Mouse (Mus musculus): ENCODE results near the gene Acbd3. TPM values are rescaled to one million over a fixed set of nuclear protein-coding genes. Genes with fewer than 3 reads are reported as not detected.
A peak's percentile ranks its signal among the peaks of the same experiment; 100 is the strongest.

Gene Acbd3
- polyA plus RNA-seq (2012; rRNA removed) = 27.2 and 28.1 TPM in 2 replicates

- Histone ChIP-seq H3K27me3 (ENCODE audit: control insufficient read depth, insufficient read depth, low read length) (no peaks in the 10 kb centered on the region), H3K4me3 (replicated peaks; ENCODE audit: insufficient read depth, low read depth, low read length) (peak within 1 kb of the TSS; percentile 96), H3K4me1 (ENCODE audit: control insufficient read depth, insufficient read depth, low read length) (peaks cover 3% of the 10 kb centered on the region; the same call in 1 of the 2 replicates), H3K27ac (ENCODE audit: insufficient read depth, low read length) (peak within 1 kb of the TSS; percentile 79)
- peak; percentile 88 to 89 for DNase-seq
- under 1% methylated on average over 52 of the region's 52 CpGs for WGBS
- TF ChIP-seq POLR2A (IDR thresholded peaks at IDR 0.05; ENCODE audit: borderline replicate concordance, insufficient read depth, low read length) = peak; percentile 77
- no peak for TF ChIP-seq CTCF (IDR thresholded peaks at IDR 0.05; ENCODE audit: borderline replicate concordance, insufficient read depth, low read depth, low read length)
These were observed at the start of gene Acbd3 for GRCm38 (mm10) chr1:180725704-180726179. Gene Acbd3, plus strand, starts transcription at chr1:180726043.

DNA sequence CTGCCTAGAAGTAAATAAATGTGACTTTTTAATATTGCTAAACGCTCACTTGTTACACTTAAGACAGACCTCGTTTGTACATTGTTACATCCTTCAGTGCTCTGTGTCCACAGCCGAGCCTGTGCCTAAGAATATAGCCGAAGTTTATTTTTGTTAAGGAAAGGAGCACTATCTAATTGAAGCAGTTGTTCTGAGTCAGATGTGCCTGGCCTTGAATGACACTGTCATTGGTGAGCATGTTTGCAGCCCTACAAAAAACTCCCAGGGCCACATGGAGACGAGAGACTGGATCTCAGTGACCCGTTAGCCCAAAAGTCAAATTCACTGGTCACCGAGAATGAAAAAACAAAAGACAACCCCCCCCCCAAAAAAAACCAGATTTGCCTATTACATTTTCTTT is 34.6 kb upstream of the Acbd3 start:
- WGBS = 90% methylated on average over 7 of the region's 7 CpGs
- Histone ChIP-seq H3K27me3 (ENCODE audit: control insufficient read depth, insufficient read depth, low read length) (no peaks in the 10 kb centered on the region; the same call in 1 of the 2 replicates), H3K27ac (ENCODE audit: insufficient read depth, low read length) (no peak overlapping the region), H3K4me1 (ENCODE audit: control insufficient read depth, insufficient read depth, low read length) (no peaks in the 10 kb centered on the region), H3K4me3 (replicated peaks; ENCODE audit: insufficient read depth, low read depth, low read length) (no peak overlapping the region)
- no peak for DNase-seq
- no peak for TF ChIP-seq POLR2A (IDR thresholded peaks at IDR 0.05; ENCODE audit: borderline replicate concordance, insufficient read depth, low read length)
- TF ChIP-seq CTCF (IDR thresholded peaks at IDR 0.05; ENCODE audit: borderline replicate concordance, insufficient read depth, low read depth, low read length) = no peak

DNA sequence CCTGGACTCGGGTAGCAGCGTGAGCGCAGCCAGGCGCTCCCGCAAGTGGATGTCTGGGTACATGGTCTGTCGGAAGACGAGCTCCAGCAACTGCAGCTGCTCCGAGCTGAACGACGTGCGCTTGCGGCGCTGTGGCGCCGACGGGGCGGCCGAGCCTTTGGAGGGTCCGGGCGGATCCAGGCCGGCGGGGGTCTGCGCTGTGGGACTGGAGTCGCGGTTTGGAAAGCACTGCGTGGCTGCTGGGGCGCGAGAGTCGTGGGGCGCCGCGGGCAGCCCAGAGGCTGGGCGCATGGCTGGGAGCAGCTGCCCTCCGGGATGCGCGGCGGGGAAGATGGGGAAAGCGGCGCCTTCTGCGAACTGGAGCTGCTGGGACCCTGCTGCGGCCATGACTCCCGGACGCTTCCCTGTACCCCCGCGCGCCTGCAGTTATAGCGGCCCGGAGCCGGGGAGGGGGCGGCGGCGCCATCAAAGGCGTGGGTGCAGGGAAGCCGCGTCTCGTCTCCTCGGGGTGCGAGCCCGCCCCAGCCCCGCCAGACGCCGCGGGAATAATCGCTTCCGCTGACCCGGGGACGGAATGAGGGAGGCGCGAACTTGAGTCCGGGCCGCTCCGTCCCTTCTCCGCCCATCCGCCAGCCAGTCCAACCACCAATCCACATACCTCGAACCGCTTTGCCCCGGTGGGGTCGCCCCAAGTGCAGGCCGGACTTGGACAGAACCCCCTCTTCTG is 29.1 kb upstream of the Acbd3 start, which contains the start of gene Mixl1:
Gene Mixl1 (minus strand): TSS at position 409 of the 727 bp plus-strand sequence.
- H3K27ac ChIP-seq (ENCODE audit: insufficient read depth, low read length) = no peak within 1 kb of the TSS
- TF ChIP-seq CTCF (IDR thresholded peaks at IDR 0.05; ENCODE audit: borderline replicate concordance, insufficient read depth, low read depth, low read length) (no peak), POLR2A (IDR thresholded peaks at IDR 0.05; ENCODE audit: borderline replicate concordance, insufficient read depth, low read length) (no peak)
- H3K4me3 ChIP-seq (replicated peaks; ENCODE audit: insufficient read depth, low read depth, low read length) = no peak within 1 kb of the TSS
- 2% methylated on average over 73 of the region's 79 CpGs for WGBS
- no peaks in the 10 kb centered on the region for H3K4me1 ChIP-seq (ENCODE audit: control insufficient read depth, insufficient read depth, low read length)
- DNase-seq = no peak
- H3K27me3 ChIP-seq (ENCODE audit: control insufficient read depth, insufficient read depth, low read length) = peaks cover 6% of the 10 kb centered on the region; the same call in 1 of the 2 replicates

DNA sequence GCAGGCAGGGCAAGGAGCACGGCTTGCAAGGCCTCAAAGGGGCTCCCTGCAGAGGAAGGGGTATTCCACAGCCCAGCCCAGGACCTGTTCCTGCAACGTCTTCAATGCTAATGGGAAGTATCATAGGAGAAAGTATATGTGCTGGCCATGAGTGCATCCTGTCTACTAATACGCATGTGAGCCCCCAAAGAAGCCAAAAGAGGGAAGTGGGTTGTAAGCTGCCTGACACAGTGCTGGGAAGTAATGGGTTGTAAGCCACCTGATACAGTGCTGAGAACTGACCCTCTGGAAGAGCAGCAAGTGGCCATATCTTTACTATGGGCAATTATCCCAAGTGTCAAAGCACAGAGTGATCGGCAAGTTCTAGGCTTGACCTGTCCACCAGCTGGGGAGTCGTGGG is 27.8 kb upstream of the Acbd3 start:
- peaks cover 6% of the 10 kb centered on the region; the same call in 1 of the 2 replicates for H3K27me3 ChIP-seq (ENCODE audit: control insufficient read depth, insufficient read depth, low read length)
- no peak overlapping the region for H3K4me3 ChIP-seq (replicated peaks; ENCODE audit: insufficient read depth, low read depth, low read length)
- TF ChIP-seq CTCF (IDR thresholded peaks at IDR 0.05; ENCODE audit: borderline replicate concordance, insufficient read depth, low read depth, low read length) (no peak), POLR2A (IDR thresholded peaks at IDR 0.05; ENCODE audit: borderline replicate concordance, insufficient read depth, low read length) (no peak)
- H3K27ac ChIP-seq (ENCODE audit: insufficient read depth, low read length) = no peak overlapping the region
- WGBS = 78% methylated on average over 5 of the region's 5 CpGs
- DNase-seq = no peak
- H3K4me1 ChIP-seq (ENCODE audit: control insufficient read depth, insufficient read depth, low read length) = no peaks in the 10 kb centered on the region

DNA sequence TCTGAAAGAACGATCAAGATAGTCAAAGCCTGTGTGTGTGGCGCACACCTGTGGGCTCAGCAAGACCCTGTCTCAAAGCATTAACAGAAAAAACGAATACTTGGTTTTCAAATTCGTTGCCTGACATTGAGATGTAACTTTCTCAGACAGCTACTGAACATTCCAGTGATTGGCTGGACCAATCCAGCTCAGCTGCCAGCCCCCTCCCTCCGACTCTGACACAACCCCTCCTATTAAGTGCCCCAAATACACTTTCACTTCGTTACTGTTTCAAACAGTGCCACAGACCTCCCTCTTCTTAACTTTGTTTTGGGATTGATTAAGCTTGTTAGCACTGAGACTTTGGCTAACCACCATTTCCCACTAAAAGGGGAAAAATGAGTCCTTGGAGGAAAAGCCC is 22.4 kb upstream of the Acbd3 start:
- Histone ChIP-seq H3K4me1 (ENCODE audit: control insufficient read depth, insufficient read depth, low read length) (no peaks in the 10 kb centered on the region), H3K4me3 (replicated peaks; ENCODE audit: insufficient read depth, low read depth, low read length) (no peak overlapping the region), H3K27me3 (ENCODE audit: control insufficient read depth, insufficient read depth, low read length) (no peaks in the 10 kb centered on the region), H3K27ac (ENCODE audit: insufficient read depth, low read length) (no peak overlapping the region)
- TF ChIP-seq POLR2A (IDR thresholded peaks at IDR 0.05; ENCODE audit: borderline replicate concordance, insufficient read depth, low read length) (no peak), CTCF (IDR thresholded peaks at IDR 0.05; ENCODE audit: borderline replicate concordance, insufficient read depth, low read depth, low read length) (no peak)
- no peak for DNase-seq
- WGBS = 39% methylated on average over 6 of the region's 6 CpGs

DNA sequence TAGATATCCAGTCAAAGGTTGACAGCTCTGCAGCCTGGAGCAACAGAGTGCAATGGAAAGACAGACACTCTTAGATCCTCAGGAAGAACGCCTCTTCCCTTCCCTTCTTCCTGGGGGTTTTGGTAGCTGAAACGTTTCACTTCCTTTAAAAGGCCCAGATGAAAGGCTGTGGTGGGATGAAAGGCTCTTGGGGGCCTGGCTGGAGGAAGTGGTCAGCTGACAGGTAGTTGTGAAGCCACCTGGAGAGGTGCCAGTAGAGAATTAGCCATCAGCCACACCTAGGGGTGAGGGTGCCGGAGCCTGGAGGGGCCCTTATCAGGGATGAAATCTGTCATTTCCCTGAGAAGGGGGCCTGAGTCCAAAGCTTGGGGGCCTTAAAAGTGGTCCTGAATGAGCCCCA is 18.5 kb upstream of the Acbd3 start:
- Histone ChIP-seq H3K4me1 (ENCODE audit: control insufficient read depth, insufficient read depth, low read length) (no peaks in the 10 kb centered on the region), H3K27ac (ENCODE audit: insufficient read depth, low read length) (no peak overlapping the region), H3K27me3 (ENCODE audit: control insufficient read depth, insufficient read depth, low read length) (no peaks in the 10 kb centered on the region), H3K4me3 (replicated peaks; ENCODE audit: insufficient read depth, low read depth, low read length) (no peak overlapping the region)
- DNase-seq = no peak
- TF ChIP-seq CTCF (IDR thresholded peaks at IDR 0.05; ENCODE audit: borderline replicate concordance, insufficient read depth, low read depth, low read length) (no peak), POLR2A (IDR thresholded peaks at IDR 0.05; ENCODE audit: borderline replicate concordance, insufficient read depth, low read length) (no peak)
- WGBS = 57% methylated on average over 3 of the region's 3 CpGs

GRCm38 (mm10) chr1:180707813-180708212 is 18.0 kb upstream of the Acbd3 start:
- no peak for DNase-seq
- no peak overlapping the region for H3K4me3 ChIP-seq (replicated peaks; ENCODE audit: insufficient read depth, low read depth, low read length)
- no peak overlapping the region for H3K27ac ChIP-seq (ENCODE audit: insufficient read depth, low read length)
- 89% methylated on average over 3 of the region's 3 CpGs for WGBS
- H3K27me3 ChIP-seq (ENCODE audit: control insufficient read depth, insufficient read depth, low read length) = no peaks in the 10 kb centered on the region
- no peak for TF ChIP-seq CTCF (IDR thresholded peaks at IDR 0.05; ENCODE audit: borderline replicate concordance, insufficient read depth, low read depth, low read length)
- no peak for TF ChIP-seq POLR2A (IDR thresholded peaks at IDR 0.05; ENCODE audit: borderline replicate concordance, insufficient read depth, low read length)
- H3K4me1 ChIP-seq (ENCODE audit: control insufficient read depth, insufficient read depth, low read length) = no peaks in the 10 kb centered on the region
